Mouse (Mus musculus) stomach, embryonic 16.5 days (tissue): ENCODE measurements at regions not wholly inside any gene's neighbourhood (a gene's known extent, or its start where the extent isn't known, plus 50 kb on each side); places are given as distances from the start of the nearest gene placed in this dataset.

Experiments used
- ATAC-seq: fragments of 200-750 bp; cut with Nextera tagmentation; 2 replicates; pipeline ENCODE4 v1.8.0; 2017; ENCODE audit warnings: moderate number of reproducible peaks, moderate TSS enrichment; ENCODE audit not compliant: insufficient read depth, low FRiP score
- H3K27ac ChIP-seq: fragments of 300-500 bp; sonication (generic); 2 replicates; pipeline ENCODE4 v1.5.1; 2014; ENCODE audit warnings: low read length
- H3K27me3 ChIP-seq: fragments of 300-500 bp; sonication (generic); 2 replicates; pipeline ENCODE4 v1.6.1; 2014; ENCODE audit warnings: low read length, control low read depth, mixed read lengths; ENCODE audit not compliant: control insufficient read depth, insufficient read depth
- H3K36me3 ChIP-seq: fragments of 300-500 bp; sonication (generic); 2 replicates; pipeline ENCODE4 v1.6.1; 2014; ENCODE audit warnings: low read length; ENCODE audit not compliant: control insufficient read depth, insufficient read depth
- H3K4me1 ChIP-seq: fragments of 300-500 bp; sonication (generic); 2 replicates; pipeline ENCODE4 v1.6.1; 2014; ENCODE audit warnings: low read length, control low read depth, mixed read lengths; ENCODE audit not compliant: control insufficient read depth, insufficient read depth
- H3K4me2 ChIP-seq: fragments of 300-500 bp; sonication (generic); 2 replicates; pipeline ENCODE4 v1.6.1; 2014; ENCODE audit warnings: low read depth, low read length, mixed read lengths
- H3K4me3 ChIP-seq: fragments of 300-500 bp; sonication (generic); replicated peaks from 2 replicates; pipeline ENCODE4 v1.5.1; 2014; ENCODE audit warnings: mild to moderate bottlenecking, low read length
- H3K9ac ChIP-seq: fragments of 300-500 bp; sonication (generic); 2 replicates; pipeline ENCODE4 v1.6.1; 2014; ENCODE audit warnings: low read length
- H3K9me3 ChIP-seq: fragments of 300-500 bp; sonication (generic); replicated peaks from 2 replicates; pipeline ENCODE4 v1.6.1; 2016; ENCODE audit warnings: low read length, control low read depth; ENCODE audit not compliant: control insufficient read depth
- WGBS: fragments of 180-500 bp; shearing (Covaris S2); extraction: QIAGEN DNeasy Blood & Tissue Kit; methylation state at CpG from one replicate; pipeline ENCODE4 v1.1.7; 2014; 5-methylcytosine and 5-hydroxymethylcytosine counted together

DNA sequence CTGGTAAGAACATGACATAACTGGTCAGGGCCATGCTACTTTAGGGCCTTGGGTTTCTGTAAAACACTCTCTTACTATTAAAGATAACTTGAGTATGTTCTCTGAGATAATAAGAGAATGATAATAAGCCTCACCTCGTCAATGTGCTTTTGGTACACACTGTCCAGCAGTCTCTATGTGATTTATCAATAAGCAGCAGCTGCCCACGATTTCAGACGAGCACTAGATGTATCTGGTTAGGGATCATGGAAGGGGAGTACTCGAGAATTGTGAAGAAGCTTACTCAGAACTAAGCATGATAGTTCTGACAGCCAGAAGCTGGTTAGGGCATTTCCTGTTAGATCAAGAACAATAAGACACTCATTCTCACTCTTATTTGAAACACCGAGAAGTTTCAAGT, 53.8 kb downstream of the Neurod6 start:
- no peaks in the 10 kb centered on the region for H3K27me3 ChIP-seq
- H3K9ac ChIP-seq = no peak overlapping the region
- H3K4me2 ChIP-seq = no peak overlapping the region
- ATAC-seq = no peak
- H3K27ac ChIP-seq = no peak overlapping the region
- 60% methylated on average over 5 of the region's 5 CpGs for WGBS
- no peaks in the 10 kb centered on the region for H3K36me3 ChIP-seq
- no peaks in the 10 kb centered on the region for H3K4me1 ChIP-seq
- no peaks in the 10 kb centered on the region for H3K9me3 ChIP-seq
- H3K4me3 ChIP-seq = no peak overlapping the region

DNA sequence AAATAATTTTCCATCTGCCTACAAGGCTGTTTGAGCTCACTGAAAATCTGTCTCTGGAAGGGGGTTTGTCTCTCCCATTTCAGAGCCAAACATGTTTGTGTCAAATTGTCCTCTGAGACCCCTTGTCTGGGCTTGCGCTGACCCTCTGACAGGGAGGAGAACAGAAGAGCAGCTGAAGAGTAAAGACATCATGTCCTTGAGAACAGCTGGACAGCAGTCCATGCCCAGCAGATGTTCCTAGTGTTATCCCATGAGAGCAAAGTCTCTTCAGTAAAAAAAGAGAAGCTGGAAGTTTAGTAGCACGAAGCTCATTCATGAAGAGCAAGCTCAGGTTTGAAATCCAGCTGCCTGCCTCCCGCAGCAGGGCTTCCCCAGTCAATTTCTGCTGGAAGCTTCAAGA, 60.7 kb downstream of the Neurod6 start:
- H3K4me3 ChIP-seq = no peak overlapping the region
- no peak for ATAC-seq
- H3K4me2 ChIP-seq = no peak overlapping the region
- 67% methylated on average over 3 of the region's 3 CpGs for WGBS
- no peaks in the 10 kb centered on the region for H3K36me3 ChIP-seq
- no peaks in the 10 kb centered on the region for H3K9me3 ChIP-seq
- H3K9ac ChIP-seq = no peak overlapping the region
- H3K4me1 ChIP-seq = no peaks in the 10 kb centered on the region
- no peaks in the 10 kb centered on the region for H3K27me3 ChIP-seq
- no peak overlapping the region for H3K27ac ChIP-seq

DNA sequence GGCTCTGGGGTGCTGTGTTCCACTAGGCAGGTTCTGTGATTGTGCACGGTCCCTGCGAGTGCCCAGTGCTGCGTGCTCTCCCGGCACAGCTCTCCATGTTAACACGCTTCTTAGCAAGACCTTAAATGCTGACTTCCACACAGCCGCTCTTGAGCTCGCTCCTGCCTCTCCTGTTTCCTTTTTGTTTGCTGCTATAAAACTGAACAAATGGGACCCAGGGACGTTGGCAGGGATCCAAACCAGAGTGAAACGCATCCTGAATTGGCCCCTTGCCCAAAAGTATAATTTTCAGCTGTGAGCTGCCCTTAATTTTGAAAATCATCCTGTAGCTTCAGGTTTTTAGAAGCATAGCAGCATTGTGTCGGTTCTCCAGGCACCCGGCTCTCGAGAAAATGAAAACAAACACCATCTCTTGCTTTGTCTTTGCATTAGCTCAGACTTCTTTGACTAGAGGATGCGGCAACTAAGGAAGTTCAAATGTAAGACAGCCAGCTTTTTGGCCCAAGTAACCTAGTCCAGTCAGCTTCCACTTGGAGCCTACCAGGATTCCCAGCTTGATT, 63.1 kb downstream of the Neurod6 start:
- no peaks in the 10 kb centered on the region for H3K4me1 ChIP-seq
- 24% methylated on average over 13 of the region's 13 CpGs for WGBS
- H3K27ac ChIP-seq = no peak overlapping the region; the same call in 1 of the 2 replicates
- no peaks in the 10 kb centered on the region for H3K36me3 ChIP-seq
- H3K27me3 ChIP-seq = no peaks in the 10 kb centered on the region
- peak overlapping the region; percentile 54; the same call in 1 of the 2 replicates for H3K9ac ChIP-seq
- no peaks in the 10 kb centered on the region for H3K9me3 ChIP-seq
- H3K4me3 ChIP-seq = peak overlapping the region; percentile 35
- no peak for ATAC-seq
- peak overlapping the region; percentile 55 for H3K4me2 ChIP-seq

DNA sequence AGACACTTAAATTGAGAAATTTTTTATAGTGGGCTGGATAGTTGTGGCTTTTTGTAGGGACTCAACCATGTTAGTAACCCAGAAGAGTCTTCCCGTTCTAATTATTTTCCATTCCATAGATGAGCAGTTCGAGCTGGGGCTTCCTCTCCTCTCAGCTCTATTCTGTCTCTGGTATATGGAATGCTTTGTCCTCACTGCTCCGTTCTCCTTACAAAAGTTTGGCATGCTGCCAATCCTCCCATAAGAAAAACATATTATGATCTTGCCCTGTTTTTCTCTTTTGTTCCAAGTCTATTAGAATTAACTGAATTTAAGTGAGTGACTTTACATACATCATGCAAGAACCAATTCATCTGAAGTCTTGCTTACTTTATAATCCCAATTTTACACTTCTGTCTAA, 70.7 kb downstream of the Neurod6 start:
- H3K27ac ChIP-seq = no peak overlapping the region
- no peaks in the 10 kb centered on the region for H3K4me1 ChIP-seq
- no peaks in the 10 kb centered on the region for H3K36me3 ChIP-seq
- ATAC-seq = no peak
- H3K4me2 ChIP-seq = no peak overlapping the region
- WGBS = 37% methylated on average over 3 of the region's 3 CpGs
- H3K9me3 ChIP-seq = no peaks in the 10 kb centered on the region
- no peaks in the 10 kb centered on the region for H3K27me3 ChIP-seq
- H3K9ac ChIP-seq = no peak overlapping the region
- H3K4me3 ChIP-seq = no peak overlapping the region

DNA sequence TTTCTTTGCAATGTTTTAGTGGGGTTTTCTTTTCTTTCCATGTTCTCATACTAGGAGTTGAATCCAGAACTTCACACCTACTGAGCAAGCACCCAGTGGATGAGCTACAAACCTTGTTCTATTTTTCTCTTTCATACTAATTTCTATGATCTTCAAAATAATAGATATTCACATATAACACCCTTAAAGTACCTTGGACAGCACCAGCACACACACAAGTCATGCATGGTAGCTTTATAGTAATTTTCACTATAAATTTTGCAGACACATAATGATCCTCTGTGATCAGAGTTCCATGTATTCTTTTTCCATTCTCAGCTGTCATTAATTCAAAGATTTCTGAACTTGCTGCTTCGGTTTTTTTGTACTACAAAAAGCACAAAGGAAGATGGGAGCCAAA, 71.1 kb downstream of the Neurod6 start:
- H3K27me3 ChIP-seq = no peaks in the 10 kb centered on the region
- 75% methylated on average over 1 of the region's 1 CpGs for WGBS
- H3K4me3 ChIP-seq = no peak overlapping the region
- no peak for ATAC-seq
- no peak overlapping the region for H3K9ac ChIP-seq
- H3K4me2 ChIP-seq = no peak overlapping the region
- no peaks in the 10 kb centered on the region for H3K4me1 ChIP-seq
- no peaks in the 10 kb centered on the region for H3K36me3 ChIP-seq
- no peak overlapping the region for H3K27ac ChIP-seq
- no peaks in the 10 kb centered on the region for H3K9me3 ChIP-seq

DNA sequence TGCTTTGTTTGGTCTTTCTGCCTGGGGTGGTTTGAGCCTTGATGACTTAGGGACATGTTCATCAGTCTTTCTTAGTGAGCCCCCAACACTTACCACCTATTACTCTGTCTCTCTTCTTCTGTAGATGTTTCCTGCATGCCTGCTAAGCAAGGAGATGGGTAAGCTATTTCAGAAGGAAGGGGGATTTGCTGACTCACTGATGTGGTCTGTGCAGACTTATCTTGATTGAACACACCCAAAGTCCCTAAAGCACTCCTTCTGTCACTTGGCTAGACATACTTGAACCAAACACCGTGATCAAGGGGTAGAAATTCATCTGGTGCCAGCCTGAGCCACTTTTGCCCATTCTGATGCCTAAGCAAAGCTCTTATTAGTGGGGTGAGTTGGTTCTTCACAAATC, 72.0 kb downstream of the Neurod6 start:
- Histone ChIP-seq H3K9ac (no peak overlapping the region), H3K9me3 (no peaks in the 10 kb centered on the region), H3K4me1 (no peaks in the 10 kb centered on the region), H3K4me2 (no peak overlapping the region), H3K27ac (no peak overlapping the region), H3K4me3 (no peak overlapping the region), H3K36me3 (no peaks in the 10 kb centered on the region), H3K27me3 (no peaks in the 10 kb centered on the region)
- no peak for ATAC-seq
- WGBS = 63% methylated on average over 1 of the region's 1 CpGs

DNA sequence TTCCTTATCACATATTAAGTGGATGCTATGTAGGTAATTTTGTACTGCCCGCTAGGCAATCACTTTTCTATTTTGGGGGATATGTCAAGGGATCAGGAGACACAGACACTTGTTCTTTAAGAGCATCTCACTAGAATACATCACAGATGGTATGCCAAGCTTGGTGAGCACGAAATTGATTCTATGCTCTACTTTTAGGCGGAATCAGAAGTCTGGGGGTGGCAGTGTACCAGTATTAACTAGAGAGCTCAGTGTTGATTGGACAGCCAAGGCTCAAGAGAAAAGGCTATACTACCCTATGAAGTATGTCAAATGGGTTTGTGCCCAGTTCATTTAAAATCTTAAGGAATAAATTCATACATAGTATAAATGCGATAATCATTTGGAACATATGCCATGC, 84.0 kb downstream of the Neurod6 start:
- Histone ChIP-seq H3K9ac (no peak overlapping the region), H3K4me2 (no peak overlapping the region), H3K27me3 (no peaks in the 10 kb centered on the region), H3K4me3 (no peak overlapping the region), H3K4me1 (no peaks in the 10 kb centered on the region), H3K9me3 (no peaks in the 10 kb centered on the region), H3K27ac (no peak overlapping the region), H3K36me3 (no peaks in the 10 kb centered on the region)
- 91% methylated on average over 4 of the region's 4 CpGs for WGBS
- no peak for ATAC-seq

DNA sequence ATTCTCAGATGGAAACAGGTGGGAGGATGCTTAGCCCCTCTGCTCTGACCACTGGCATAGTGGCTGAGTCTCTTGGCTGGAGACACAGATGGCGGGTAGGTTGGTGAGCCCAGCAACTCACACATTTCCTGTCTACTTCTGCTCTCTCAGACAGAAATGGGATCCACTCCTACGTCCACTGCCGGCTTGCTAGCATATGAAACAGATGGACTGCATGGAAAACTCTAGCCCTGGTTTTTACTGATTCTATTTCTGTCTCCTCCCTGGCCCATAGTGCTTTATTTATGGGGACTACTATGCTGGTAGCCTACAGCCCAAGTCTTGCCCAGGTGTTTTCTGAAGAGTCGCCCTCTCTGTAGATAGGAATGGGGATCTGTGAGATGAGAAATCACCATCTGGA, 88.9 kb downstream of the Neurod6 start:
- no peak for ATAC-seq
- Histone ChIP-seq H3K4me1 (no peaks in the 10 kb centered on the region), H3K4me3 (no peak overlapping the region), H3K9me3 (no peaks in the 10 kb centered on the region), H3K36me3 (no peaks in the 10 kb centered on the region), H3K27ac (no peak overlapping the region), H3K27me3 (no peaks in the 10 kb centered on the region), H3K4me2 (no peak overlapping the region), H3K9ac (no peak overlapping the region)
- 77% methylated on average over 4 of the region's 4 CpGs for WGBS

DNA sequence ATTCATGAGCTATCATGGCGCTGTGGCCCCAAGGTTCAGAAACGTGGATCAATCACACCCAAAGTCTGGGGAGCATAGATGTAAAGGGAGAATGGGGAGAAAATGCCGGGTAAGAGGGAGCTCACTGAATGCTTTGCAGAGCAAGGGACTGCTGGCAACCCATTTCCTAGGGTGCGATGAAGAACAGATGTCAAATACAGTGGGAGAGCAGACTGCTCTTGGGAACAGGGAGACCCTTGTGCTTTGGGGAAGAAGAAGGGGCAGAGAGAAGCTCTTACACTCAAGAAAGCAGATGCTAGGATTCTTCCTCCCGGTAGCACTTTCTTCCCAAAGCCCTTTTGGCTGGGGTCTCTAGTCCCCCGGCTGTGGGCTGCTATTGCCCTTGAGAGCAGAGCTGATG, 100.0 kb downstream of the Neurod6 start:
- no peak overlapping the region for H3K4me2 ChIP-seq
- no peak for ATAC-seq
- no peaks in the 10 kb centered on the region for H3K27me3 ChIP-seq
- no peak overlapping the region for H3K9ac ChIP-seq
- H3K27ac ChIP-seq = no peak overlapping the region
- no peak overlapping the region for H3K4me3 ChIP-seq
- no peaks in the 10 kb centered on the region for H3K9me3 ChIP-seq
- H3K36me3 ChIP-seq = no peaks in the 10 kb centered on the region
- WGBS = 68% methylated on average over 6 of the region's 6 CpGs
- H3K4me1 ChIP-seq = no peaks in the 10 kb centered on the region

DNA sequence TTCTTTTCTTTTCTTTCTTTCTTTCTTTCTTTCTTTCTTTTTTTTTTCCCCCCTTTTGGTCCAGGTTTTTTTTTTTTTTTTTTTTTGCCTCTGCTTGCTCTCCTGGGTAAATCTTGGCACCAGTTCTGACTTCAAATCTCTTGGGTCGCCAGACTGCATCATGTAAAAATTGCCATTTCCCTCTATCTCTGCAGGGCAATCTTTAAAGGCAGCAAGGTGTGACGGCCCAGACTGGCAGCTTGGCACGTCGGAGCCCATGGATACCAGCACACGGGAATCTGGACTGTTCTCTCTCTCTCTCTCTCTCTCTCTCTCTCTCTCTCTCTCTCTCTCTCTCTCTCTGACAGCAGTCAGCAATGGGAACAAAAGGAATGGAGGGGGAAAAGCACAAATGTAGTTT, 101.0 kb downstream of the Neurod6 start:
- Histone ChIP-seq H3K9ac (no peak overlapping the region), H3K4me3 (no peak overlapping the region), H3K4me2 (no peak overlapping the region), H3K36me3 (no peaks in the 10 kb centered on the region), H3K27ac (no peak overlapping the region), H3K4me1 (no peaks in the 10 kb centered on the region), H3K27me3 (no peaks in the 10 kb centered on the region), H3K9me3 (no peaks in the 10 kb centered on the region)
- no peak for ATAC-seq
- 46% methylated on average over 5 of the region's 5 CpGs for WGBS
